ENCODE assay signal across 15 mouse cellular contexts in genomic region chr10:76653345-76654336, GRCm38 (mm10). TPM values are rescaled to one million over a fixed set of nuclear protein-coding genes. Genes with fewer than 3 reads are reported as not detected.
DNase-seq lines count a peak whose midpoint lies in the region; ATAC-seq and TF ChIP-seq lines count a peak whose summit lies in the region.
"Had no signal": no experiment of that assay in that cellular context is flagged by ENCODE, and none has a peak within 500 bp of the region (broad histone marks: within the 10 kb centered on the region; RNA-seq: fewer than 3 reads in every experiment).

No protein-coding gene starts in this region.

- 55% methylated on average over 11 of the region's 11 CpGs for WGBS in intestine, embryonic 16.5 days
- 89% methylated on average over 11 of the region's 11 CpGs for WGBS in thymus, adult 2 months

- H3K9me3 ChIP-seq in intestine, embryonic 16.5 days (ENCODE audit: control insufficient read depth, low read length), result no peaks in the 10 kb centered on the region
- H3K9me3 ChIP-seq: forebrain, embryonic 10.5 days had no signal

- TF ChIP-seq POLR2A in thymus, adult 2 months (IDR thresholded peaks at IDR 0.05; ENCODE audit: control insufficient read depth, extremely low read depth, insufficient read depth, low read length, poor library complexity), result no peak

- H3K36me3 ChIP-seq in intestine, embryonic 16.5 days (ENCODE audit: control insufficient read depth, insufficient read depth, low read length), result no peaks in the 10 kb centered on the region
- H3K36me3 ChIP-seq in thymus, adult 2 months (ENCODE audit: control insufficient read depth, insufficient read depth, low read length), result no peaks in the 10 kb centered on the region
- H3K36me3 ChIP-seq: forebrain, embryonic 10.5 days had no signal

- no peak overlapping the region for H3K4me2 ChIP-seq in intestine, embryonic 16.5 days (ENCODE audit: low read depth, low read length)

- peak; percentile 70 for ATAC-seq in intestine, embryonic 16.5 days
- ATAC-seq in monocyte, adult 5-6 weeks (replicated peaks; ENCODE audit: insufficient number of reproducible peaks, low FRiP score, low TSS enrichment, poor library complexity, severe bottlenecking), result no peak
- ATAC-seq in erythroid progenitor cell, adult 5-6 weeks (replicated peaks; ENCODE audit: low FRiP score, poor library complexity, severe bottlenecking), result no peak

- H3K9ac ChIP-seq in intestine, embryonic 16.5 days (ENCODE audit: low read depth, low read length), result peak overlapping the region; percentile 33; the same call in 1 of the 2 replicates

- H3K27me3 ChIP-seq in intestine, embryonic 16.5 days (replicated peaks; ENCODE audit: control insufficient read depth, insufficient read depth, low read length), result no peaks in the 10 kb centered on the region
- no peaks in the 10 kb centered on the region for H3K27me3 ChIP-seq in thymus, adult 2 months (ENCODE audit: control insufficient read depth, insufficient read depth, low read length)

- peak overlapping the region; percentile 90 for H3K27ac ChIP-seq in intestine, embryonic 16.5 days (ENCODE audit: low read length)
- no peak overlapping the region for H3K27ac ChIP-seq in thymus, adult 2 months (ENCODE audit: control insufficient read depth, insufficient read depth, low read length)
- H3K27ac ChIP-seq: forebrain, embryonic 10.5 days had no signal

- no peak for TF ChIP-seq CTCF in thymus, adult 2 months (IDR thresholded peaks at IDR 0.05; ENCODE audit: borderline replicate concordance, control insufficient read depth, extremely low read depth, insufficient read depth, low read length, poor library complexity)

- peak; percentile 38 to 53 for DNase-seq in kidney, postnatal 4 days
- no peak for DNase-seq in kidney, adult 18-20 months
- peak; percentile 54 for DNase-seq in 3134 (ENCODE audit: extremely low read depth, insufficient read length, low spot score)
- DNase-seq in adipocyte (ENCODE audit: low spot score), result peak; percentile 74
- DNase-seq in thymus, adult 2 months, result no peak
- DNase-seq: adrenal gland, postnatal 10 days; heart, postnatal 4 days; kidney, adult 8-10 months; layer of hippocampus, postnatal 36 days; right cerebral cortex, postnatal 14 days had no signal

- H3K4me1 ChIP-seq in intestine, embryonic 16.5 days (ENCODE audit: control insufficient read depth, insufficient read depth, low read length), result peaks cover 14% of the 10 kb centered on the region
- no peaks in the 10 kb centered on the region for H3K4me1 ChIP-seq in thymus, adult 2 months (replicated peaks; ENCODE audit: control insufficient read depth, insufficient read depth, low read length)
- H3K4me1 ChIP-seq: forebrain, embryonic 10.5 days had no signal

- H3K4me3 ChIP-seq in intestine, embryonic 16.5 days (ENCODE audit: low read length), result no peak overlapping the region
- no peak overlapping the region for H3K4me3 ChIP-seq in thymus, adult 2 months (ENCODE audit: control insufficient read depth, insufficient read depth, low read length)
- H3K4me3 ChIP-seq: forebrain, embryonic 10.5 days had no signal

RNA-seq across cellular contexts. Expression of gene Col6a2, which starts 30.2 kb away (rescaled TPM):
- 230 and 262 TPM in 2 replicates for polyA plus RNA-seq in intestine, embryonic 16.5 days (2015; fragmentation: Nextera tagmentation; extraction: Ambion mirVana)
- not detected in 3 replicates for total RNA-seq in monocyte, adult 5-6 weeks (2017)
- total RNA-seq in erythroid progenitor cell, adult 5-6 weeks (2015; ENCODE audit: low replicate concordance), result not detected in 2 replicates
- total RNA-seq in erythroid progenitor cell, adult 5-6 weeks (2017; ENCODE audit: low replicate concordance), result not detected in 2 replicates
- 43.7 and 47.2 TPM in 2 replicates for polyA plus RNA-seq in thymus, adult 2 months (2012; rRNA removed)
- total RNA-seq: CH12.LX had no signal

Comparison
In these comparisons a context has a peak if more than half of its experiments do, and no peak if none do; other contexts are left out.
1. DNase-seq: peak in kidney, postnatal 4 days (2 of 2), 3134 (single experiment) and adipocyte (single experiment); none in kidney, adult 18-20 months (single experiment) and thymus, adult 2 months (single experiment).